Mouse (Mus musculus): Measurements from ENCODE around the gene Mad2l1bp. TPM values are rescaled to one million over a fixed set of nuclear protein-coding genes. Genes with fewer than 3 reads are reported as not detected.

Gene Mad2l1bp
- polyA plus RNA-seq (2014; fragmentation: Nextera tagmentation; extraction: Ambion mirVana), result 37.2 and 41.2 TPM in 2 replicates

- 4% methylated on average over 33 of the region's 33 CpGs for WGBS
- Histone ChIP-seq H3K27me3 (replicated peaks; ENCODE audit: control insufficient read depth, insufficient read depth, low read length) (no peaks in the 10 kb centered on the region), H3K4me1 (replicated peaks; ENCODE audit: control insufficient read depth, insufficient read depth, low read length) (peaks cover 19% of the 10 kb centered on the region), H3K4me2 (peak within 1 kb of the TSS; percentile 85), H3K36me3 (ENCODE audit: control insufficient read depth, insufficient read depth, low read length) (peaks cover 8% of the 10 kb centered on the region), H3K9ac (ENCODE audit: low read depth, low read length) (peak within 1 kb of the TSS; percentile 84), H3K9me3 (ENCODE audit: control insufficient read depth, low read length) (no peaks in the 10 kb centered on the region), H3K4me3 (ENCODE audit: low read depth, low read length) (peak within 1 kb of the TSS; percentile 78), H3K27ac (ENCODE audit: low read depth, low read length) (peak within 1 kb of the TSS; percentile 77)
- ATAC-seq (replicated peaks; ENCODE audit: low FRiP score), result peak; percentile 87
- peak; percentile 83 for DNase-seq (ENCODE audit: low spot score)
Measured at GRCm38 (mm10) chr17:46152847-46153782, at the start of gene Mad2l1bp. TSS of gene Mad2l1bp (minus strand) at chr17:46153553.

- Histone ChIP-seq H3K4me3 (ENCODE audit: low read depth, low read length) (peak overlapping the region; percentile 91), H3K9me3 (ENCODE audit: control insufficient read depth, low read length) (no peaks in the 10 kb centered on the region), H3K4me1 (replicated peaks; ENCODE audit: control insufficient read depth, insufficient read depth, low read length) (peaks cover 12% of the 10 kb centered on the region), H3K4me2 (peak overlapping the region; percentile 77), H3K9ac (ENCODE audit: low read depth, low read length) (peak overlapping the region; percentile 88), H3K27ac (ENCODE audit: low read depth, low read length) (peak overlapping the region; percentile 94), H3K36me3 (ENCODE audit: control insufficient read depth, insufficient read depth, low read length) (peaks cover 29% of the 10 kb centered on the region), H3K27me3 (replicated peaks; ENCODE audit: control insufficient read depth, insufficient read depth, low read length) (no peaks in the 10 kb centered on the region)
- ATAC-seq (replicated peaks; ENCODE audit: low FRiP score) (no peak), DNase-seq (ENCODE audit: low spot score) (no peak)
- under 1% methylated on average over 20 of the region's 20 CpGs for WGBS
Measured at GRCm38 (mm10) chr17:46203078-46203477, 49.7 kb upstream of the Mad2l1bp start.

- DNase-seq (ENCODE audit: low spot score) (peak; percentile 93), ATAC-seq (replicated peaks; ENCODE audit: low FRiP score) (peak; percentile 96)
- peak within 1 kb of the TSS; percentile 94 for H3K27ac ChIP-seq (ENCODE audit: low read depth, low read length)
- no peaks in the 10 kb centered on the region for H3K9me3 ChIP-seq (ENCODE audit: control insufficient read depth, low read length)
- H3K36me3 ChIP-seq (ENCODE audit: control insufficient read depth, insufficient read depth, low read length), result peaks cover 27% of the 10 kb centered on the region
- under 1% methylated on average over 66 of the region's 66 CpGs for WGBS
- H3K9ac ChIP-seq (ENCODE audit: low read depth, low read length), result peak within 1 kb of the TSS; percentile 88
- H3K4me2 ChIP-seq, result peak within 1 kb of the TSS; percentile 83
- no peaks in the 10 kb centered on the region for H3K27me3 ChIP-seq (replicated peaks; ENCODE audit: control insufficient read depth, insufficient read depth, low read length)
- H3K4me3 ChIP-seq (ENCODE audit: low read depth, low read length), result peak within 1 kb of the TSS; percentile 91
- H3K4me1 ChIP-seq (replicated peaks; ENCODE audit: control insufficient read depth, insufficient read depth, low read length), result peaks cover 12% of the 10 kb centered on the region
Measured at GRCm38 (mm10) chr17:46202421-46203071, 49.2 kb upstream of the Mad2l1bp start, which contains the start of the genes Polh and Xpo5. TSS of gene Polh (minus strand) at chr17:46202645. TSS of gene Xpo5 (plus strand) at chr17:46202782.

- Histone ChIP-seq H3K36me3 (ENCODE audit: control insufficient read depth, insufficient read depth, low read length) (peaks cover 24% of the 10 kb centered on the region), H3K9ac (ENCODE audit: low read depth, low read length) (peak overlapping the region; percentile 25; the same call in 1 of the 2 replicates), H3K4me3 (ENCODE audit: low read depth, low read length) (peak overlapping the region; percentile 91), H3K9me3 (ENCODE audit: control insufficient read depth, low read length) (no peaks in the 10 kb centered on the region), H3K27me3 (replicated peaks; ENCODE audit: control insufficient read depth, insufficient read depth, low read length) (no peaks in the 10 kb centered on the region), H3K4me1 (replicated peaks; ENCODE audit: control insufficient read depth, insufficient read depth, low read length) (peaks cover 12% of the 10 kb centered on the region), H3K27ac (ENCODE audit: low read depth, low read length) (no peak overlapping the region), H3K4me2 (peak overlapping the region; percentile 83)
- DNase-seq (ENCODE audit: low spot score) (no peak), ATAC-seq (replicated peaks; ENCODE audit: low FRiP score) (no peak)
- WGBS, result 53% methylated on average over 6 of the region's 6 CpGs
Measured at GRCm38 (mm10) chr17:46201151-46201550, 47.8 kb upstream of the Mad2l1bp start.

- Histone ChIP-seq H3K4me3 (ENCODE audit: low read depth, low read length) (no peak overlapping the region), H3K9me3 (ENCODE audit: control insufficient read depth, low read length) (no peaks in the 10 kb centered on the region), H3K36me3 (ENCODE audit: control insufficient read depth, insufficient read depth, low read length) (peaks cover 36% of the 10 kb centered on the region), H3K9ac (ENCODE audit: low read depth, low read length) (no peak overlapping the region), H3K27ac (ENCODE audit: low read depth, low read length) (no peak overlapping the region), H3K4me1 (replicated peaks; ENCODE audit: control insufficient read depth, insufficient read depth, low read length) (no peaks in the 10 kb centered on the region), H3K4me2 (no peak overlapping the region), H3K27me3 (replicated peaks; ENCODE audit: control insufficient read depth, insufficient read depth, low read length) (no peaks in the 10 kb centered on the region)
- 90% methylated on average over 2 of the region's 2 CpGs for WGBS
- ATAC-seq (replicated peaks; ENCODE audit: low FRiP score) (no peak), DNase-seq (ENCODE audit: low spot score) (no peak)
Measured at GRCm38 (mm10) chr17:46188829-46189228, 35.5 kb upstream of the Mad2l1bp start.

GRCm38 (mm10) chr17:46182273-46182672, 28.9 kb upstream of the Mad2l1bp start:
- Histone ChIP-seq H3K4me3 (ENCODE audit: low read depth, low read length) (no peak overlapping the region), H3K36me3 (ENCODE audit: control insufficient read depth, insufficient read depth, low read length) (peaks cover 46% of the 10 kb centered on the region), H3K9ac (ENCODE audit: low read depth, low read length) (no peak overlapping the region), H3K4me1 (replicated peaks; ENCODE audit: control insufficient read depth, insufficient read depth, low read length) (no peaks in the 10 kb centered on the region), H3K27me3 (replicated peaks; ENCODE audit: control insufficient read depth, insufficient read depth, low read length) (no peaks in the 10 kb centered on the region), H3K9me3 (ENCODE audit: control insufficient read depth, low read length) (no peaks in the 10 kb centered on the region), H3K27ac (ENCODE audit: low read depth, low read length) (no peak overlapping the region), H3K4me2 (no peak overlapping the region)
- no peak for ATAC-seq (replicated peaks; ENCODE audit: low FRiP score)
- 85% methylated on average over 4 of the region's 4 CpGs for whole genome bisulfite sequencing
- no peak for DNase-seq (ENCODE audit: low spot score)

- ATAC-seq (replicated peaks; ENCODE audit: low FRiP score), result 0 out of 2 replicates have a peak, but pooled peaks have one; percentile 51
- 67% methylated on average over 3 of the region's 3 CpGs for WGBS
- DNase-seq (ENCODE audit: low spot score), result no peak
Measured at GRCm38 (mm10) chr17:46170538-46170937, 17.2 kb upstream of the Mad2l1bp start.

GRCm38 (mm10) chr17:46168768-46169167, 15.4 kb upstream of the Mad2l1bp start:
- ATAC-seq (replicated peaks; ENCODE audit: low FRiP score) (no peak), DNase-seq (ENCODE audit: low spot score) (no peak)
- 89% methylated on average over 5 of the region's 5 CpGs for WGBS
- H3K36me3 ChIP-seq (ENCODE audit: control insufficient read depth, insufficient read depth, low read length), result peaks cover 54% of the 10 kb centered on the region
- no peaks in the 10 kb centered on the region for H3K9me3 ChIP-seq (ENCODE audit: control insufficient read depth, low read length)
- H3K4me3 ChIP-seq (ENCODE audit: low read depth, low read length), result no peak overlapping the region
- no peak overlapping the region for H3K9ac ChIP-seq (ENCODE audit: low read depth, low read length)
- no peaks in the 10 kb centered on the region for H3K27me3 ChIP-seq (replicated peaks; ENCODE audit: control insufficient read depth, insufficient read depth, low read length)
- no peaks in the 10 kb centered on the region for H3K4me1 ChIP-seq (replicated peaks; ENCODE audit: control insufficient read depth, insufficient read depth, low read length)
- no peak overlapping the region for H3K4me2 ChIP-seq
- H3K27ac ChIP-seq (ENCODE audit: low read depth, low read length), result no peak overlapping the region; the same call in 1 of the 2 replicates

More at GRCm38 (mm10) chr17:46170538-46170937, 17.2 kb upstream of the Mad2l1bp start:
- H3K9ac ChIP-seq (ENCODE audit: low read depth, low read length), result no peak overlapping the region
- H3K27ac ChIP-seq (ENCODE audit: low read depth, low read length), result no peak overlapping the region
- peaks cover 43% of the 10 kb centered on the region for H3K36me3 ChIP-seq (ENCODE audit: control insufficient read depth, insufficient read depth, low read length)
- H3K4me2 ChIP-seq, result no peak overlapping the region
- no peaks in the 10 kb centered on the region for H3K9me3 ChIP-seq (ENCODE audit: control insufficient read depth, low read length)
- no peaks in the 10 kb centered on the region for H3K4me1 ChIP-seq (replicated peaks; ENCODE audit: control insufficient read depth, insufficient read depth, low read length)
- H3K27me3 ChIP-seq (replicated peaks; ENCODE audit: control insufficient read depth, insufficient read depth, low read length), result no peaks in the 10 kb centered on the region
- no peak overlapping the region for H3K4me3 ChIP-seq (ENCODE audit: low read depth, low read length)
